Mouse (Mus musculus): Measurements from ENCODE around the gene Limk2. TPM values are rescaled to one million over a fixed set of nuclear protein-coding genes. Genes with fewer than 3 reads are reported as not detected.

The Limk2 gene
- polyA plus RNA-seq, 1 experiment from 2014 or later, result 6.8 TPM

DNA sequence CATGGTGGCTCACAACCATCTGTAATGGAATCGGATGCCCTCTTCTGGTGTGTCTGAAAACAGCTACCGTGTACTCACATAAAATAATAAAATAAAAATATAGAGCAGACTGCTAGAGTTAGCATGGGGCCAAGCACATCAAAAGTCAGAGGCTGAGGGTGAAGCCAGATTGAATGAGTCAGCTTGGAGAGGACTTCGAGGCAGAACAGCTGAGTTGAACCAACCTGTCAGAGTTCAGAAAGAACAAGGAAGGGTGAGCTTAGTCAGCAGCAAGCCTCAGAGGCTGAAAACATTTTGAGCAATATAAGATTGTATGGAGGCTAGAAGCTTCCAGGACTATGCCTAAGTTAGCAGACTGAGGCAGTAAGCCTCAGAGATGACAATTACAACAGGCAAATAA lies 90.7 kb downstream of the Limk2 start:
- no peak overlapping the region for H3K27ac ChIP-seq (ENCODE audit: low read depth)
- no peaks in the 10 kb centered on the region for H3K36me3 ChIP-seq (replicated peaks; ENCODE audit: insufficient read depth, low read length)
- ATAC-seq (no peak), DNase-seq (no peak)
- no peak overlapping the region for H3K4me3 ChIP-seq (ENCODE audit: low read depth, low read length)
- no peaks in the 10 kb centered on the region for H3K27me3 ChIP-seq (ENCODE audit: insufficient read depth, low read length)
- no peaks in the 10 kb centered on the region for H3K9me3 ChIP-seq (ENCODE audit: low read length)
- no peak overlapping the region for H3K4me2 ChIP-seq (ENCODE audit: low read depth, low read length)
- no peak overlapping the region for H3K9ac ChIP-seq (replicated peaks)
- WGBS (ENCODE audit: insufficient replicate concordance), result 72% methylated on average over 3 of the region's 3 CpGs
- peaks cover 5% of the 10 kb centered on the region for H3K4me1 ChIP-seq (ENCODE audit: insufficient read depth)
- TF ChIP-seq CTCF (IDR thresholded peaks at IDR 0.05; ENCODE audit: low read depth), result no peak
- no peak for TF ChIP-seq EP300 (IDR thresholded peaks at IDR 0.05; ENCODE audit: low read depth)

GRCm38 (mm10) chr11:3314148-3314547 lies 94.8 kb downstream of the Limk2 start:
- 32% methylated on average over 2 of the region's 2 CpGs for WGBS (ENCODE audit: insufficient replicate concordance)
- Histone ChIP-seq H3K4me2 (ENCODE audit: low read depth, low read length) (no peak overlapping the region), H3K9me3 (ENCODE audit: low read length) (no peaks in the 10 kb centered on the region), H3K27me3 (ENCODE audit: insufficient read depth, low read length) (no peaks in the 10 kb centered on the region), H3K27ac (ENCODE audit: low read depth) (no peak overlapping the region), H3K9ac (replicated peaks) (no peak overlapping the region), H3K4me1 (ENCODE audit: insufficient read depth) (peaks cover 11% of the 10 kb centered on the region), H3K36me3 (replicated peaks; ENCODE audit: insufficient read depth, low read length) (peaks cover 12% of the 10 kb centered on the region), H3K4me3 (ENCODE audit: low read depth, low read length) (no peak overlapping the region)
- TF ChIP-seq CTCF (IDR thresholded peaks at IDR 0.05; ENCODE audit: low read depth) (peak; percentile 79), EP300 (IDR thresholded peaks at IDR 0.05; ENCODE audit: low read depth) (no peak)
- DNase-seq (peak; percentile 74), ATAC-seq (peak; percentile 57)

- ATAC-seq, result no peak
- Histone ChIP-seq H3K27ac (ENCODE audit: low read depth) (no peak overlapping the region), H3K27me3 (ENCODE audit: insufficient read depth, low read length) (no peaks in the 10 kb centered on the region), H3K9ac (replicated peaks) (no peak overlapping the region), H3K36me3 (replicated peaks; ENCODE audit: insufficient read depth, low read length) (peaks cover 20% of the 10 kb centered on the region), H3K4me2 (ENCODE audit: low read depth, low read length) (no peak overlapping the region), H3K4me1 (ENCODE audit: insufficient read depth) (peaks cover 11% of the 10 kb centered on the region), H3K9me3 (ENCODE audit: low read length) (no peaks in the 10 kb centered on the region), H3K4me3 (ENCODE audit: low read depth, low read length) (no peak overlapping the region)
- TF ChIP-seq CTCF (IDR thresholded peaks at IDR 0.05; ENCODE audit: low read depth) (no peak), EP300 (IDR thresholded peaks at IDR 0.05; ENCODE audit: low read depth) (no peak)
- 37% methylated on average over 1 of the region's 1 CpGs for WGBS (ENCODE audit: insufficient replicate concordance)
- no peak for DNase-seq
Measured at GRCm38 (mm10) chr11:3313294-3313693, 95.7 kb downstream of the Limk2 start.

GRCm38 (mm10) chr11:3311586-3312347 lies 97.2 kb downstream of the Limk2 start:
- H3K27ac ChIP-seq (ENCODE audit: low read depth), result no peak overlapping the region
- H3K4me2 ChIP-seq (ENCODE audit: low read depth, low read length), result no peak overlapping the region
- no peaks in the 10 kb centered on the region for H3K27me3 ChIP-seq (ENCODE audit: insufficient read depth, low read length)
- peaks cover 11% of the 10 kb centered on the region for H3K4me1 ChIP-seq (ENCODE audit: insufficient read depth)
- H3K9ac ChIP-seq (replicated peaks), result no peak overlapping the region
- DNase-seq, result no peak
- ATAC-seq, result no peak
- TF ChIP-seq CTCF (IDR thresholded peaks at IDR 0.05; ENCODE audit: low read depth) (no peak), EP300 (IDR thresholded peaks at IDR 0.05; ENCODE audit: low read depth) (no peak)
- no peak overlapping the region for H3K4me3 ChIP-seq (ENCODE audit: low read depth, low read length)
- 63% methylated on average over 9 of the region's 10 CpGs for WGBS (ENCODE audit: insufficient replicate concordance)
- H3K36me3 ChIP-seq (replicated peaks; ENCODE audit: insufficient read depth, low read length), result peaks cover 36% of the 10 kb centered on the region
- no peaks in the 10 kb centered on the region for H3K9me3 ChIP-seq (ENCODE audit: low read length)

- DNase-seq (no peak), ATAC-seq (no peak)
- Histone ChIP-seq H3K9me3 (ENCODE audit: low read length) (no peaks in the 10 kb centered on the region), H3K27me3 (ENCODE audit: insufficient read depth, low read length) (no peaks in the 10 kb centered on the region), H3K4me2 (ENCODE audit: low read depth, low read length) (no peak overlapping the region), H3K9ac (replicated peaks) (no peak overlapping the region), H3K27ac (ENCODE audit: low read depth) (peak overlapping the region; percentile 34; the same call in 1 of the 2 replicates), H3K4me3 (ENCODE audit: low read depth, low read length) (no peak overlapping the region), H3K4me1 (ENCODE audit: insufficient read depth) (peaks cover 11% of the 10 kb centered on the region), H3K36me3 (replicated peaks; ENCODE audit: insufficient read depth, low read length) (peaks cover 42% of the 10 kb centered on the region)
- 50% methylated on average over 9 of the region's 10 CpGs for WGBS (ENCODE audit: insufficient replicate concordance)
- TF ChIP-seq CTCF (IDR thresholded peaks at IDR 0.05; ENCODE audit: low read depth) (no peak), EP300 (IDR thresholded peaks at IDR 0.05; ENCODE audit: low read depth) (no peak)
Measured at GRCm38 (mm10) chr11:3310789-3311585, 98.0 kb downstream of the Limk2 start.

DNA sequence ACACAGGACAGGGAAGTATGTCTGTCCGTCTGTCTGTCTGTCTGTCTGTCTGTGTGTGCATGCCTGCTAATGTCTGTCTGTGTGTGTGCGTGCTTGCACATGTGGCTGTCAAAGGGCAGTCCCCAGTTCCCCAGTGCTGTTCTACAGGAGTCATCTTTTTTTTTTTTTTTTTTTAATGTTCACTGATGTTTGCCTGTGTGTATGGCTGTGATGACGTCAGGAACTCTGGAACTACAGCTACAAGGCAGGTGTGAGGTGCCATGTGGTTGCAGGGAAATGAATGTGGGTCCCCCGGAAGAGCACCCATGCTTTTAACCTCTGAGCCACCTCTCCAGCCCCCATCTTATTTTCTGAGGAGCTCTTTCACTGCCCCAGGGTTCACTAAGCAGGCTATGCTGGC lies 99.1 kb downstream of the Limk2 start:
- no peak overlapping the region for H3K9ac ChIP-seq (replicated peaks)
- H3K4me1 ChIP-seq (ENCODE audit: insufficient read depth), result peaks cover 11% of the 10 kb centered on the region
- H3K4me2 ChIP-seq (ENCODE audit: low read depth, low read length), result no peak overlapping the region
- no peak overlapping the region for H3K4me3 ChIP-seq (ENCODE audit: low read depth, low read length)
- H3K36me3 ChIP-seq (replicated peaks; ENCODE audit: insufficient read depth, low read length), result peaks cover 51% of the 10 kb centered on the region
- 80% methylated on average over 4 of the region's 4 CpGs for WGBS (ENCODE audit: insufficient replicate concordance)
- no peak overlapping the region for H3K27ac ChIP-seq (ENCODE audit: low read depth)
- TF ChIP-seq CTCF (IDR thresholded peaks at IDR 0.05; ENCODE audit: low read depth), result no peak
- no peak for TF ChIP-seq EP300 (IDR thresholded peaks at IDR 0.05; ENCODE audit: low read depth)
- no peak for DNase-seq
- H3K9me3 ChIP-seq (ENCODE audit: low read length), result no peaks in the 10 kb centered on the region
- no peaks in the 10 kb centered on the region for H3K27me3 ChIP-seq (ENCODE audit: insufficient read depth, low read length)
- ATAC-seq, result no peak
